Mouse (Mus musculus) cerebellum, adult 18-20 months (tissue): ENCODE data around the gene Mpg.
A peak's percentile ranks its signal among the peaks of the same experiment; 100 is the strongest.
"Not testable (repeated sequence)": the region's sequence is repeated elsewhere in the genome, so short reads cannot be mapped to it uniquely, and the experiment has no call there.

Experiments
- DNase-seq, 2 experiments: peaks; one replicate each; pipeline ENCODE4 v3.0.0; 2021

The Mpg gene

DNA sequence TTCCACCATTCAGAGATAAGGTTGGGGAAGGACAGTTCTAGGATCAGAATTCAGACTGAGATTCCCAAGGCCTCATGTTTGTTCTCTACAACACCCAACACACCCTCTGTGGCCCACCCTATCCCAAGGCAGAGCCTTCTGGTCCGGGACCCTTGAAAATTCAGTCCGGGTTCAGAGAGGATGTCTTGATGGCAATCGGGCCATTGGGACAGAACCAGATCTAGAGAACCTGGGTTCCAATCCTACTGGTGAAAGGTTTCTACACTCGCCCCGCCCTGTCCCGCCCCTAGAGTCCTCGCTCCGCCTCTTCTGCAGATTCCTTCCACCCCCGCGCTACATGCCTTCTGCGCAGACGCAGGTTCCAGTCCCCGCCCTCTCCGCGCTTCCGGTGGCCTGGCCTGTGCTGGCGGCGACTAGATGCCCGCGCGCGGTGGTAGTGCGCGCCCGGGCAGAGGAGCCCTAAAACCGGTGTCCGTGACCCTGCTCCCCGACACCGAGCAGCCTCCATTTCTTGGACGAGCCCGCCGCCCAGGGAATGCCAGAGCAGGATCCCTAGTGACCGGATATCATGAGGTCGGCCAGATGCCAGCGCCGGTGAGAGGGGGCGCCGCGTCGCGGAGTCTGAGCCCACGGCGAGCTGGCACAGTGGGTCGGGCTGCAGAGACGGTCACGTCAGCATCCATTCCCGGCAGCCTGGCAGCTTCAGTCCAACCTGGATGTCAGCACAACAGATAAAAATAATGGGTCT is at the start of gene Mpg:
Gene Mpg, plus strand, starts transcription at position 382 of the 748 bp plus-strand sequence.
- DNase-seq = peak; percentile 91 to 92

DNA sequence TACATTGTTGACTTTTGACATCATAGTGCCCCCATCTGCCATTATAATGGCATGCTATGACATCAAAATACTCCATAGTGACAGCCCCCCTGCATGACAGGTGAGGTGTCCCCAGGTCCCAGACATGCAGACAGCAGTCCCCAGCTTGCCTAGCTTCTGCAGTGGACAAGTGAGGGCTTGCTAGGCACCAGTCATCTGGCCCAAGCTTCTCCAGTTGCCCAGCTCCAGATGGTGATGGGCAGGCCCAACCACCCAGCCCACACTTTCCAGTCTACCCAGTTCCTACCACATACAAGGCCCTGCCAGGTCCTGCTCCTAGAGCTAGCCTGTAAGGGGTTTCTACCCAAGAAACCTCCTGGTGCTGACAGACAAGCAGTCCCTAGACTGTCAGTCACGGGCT is 47.8 kb upstream of the Mpg start:
- DNase-seq = no peak

DNA sequence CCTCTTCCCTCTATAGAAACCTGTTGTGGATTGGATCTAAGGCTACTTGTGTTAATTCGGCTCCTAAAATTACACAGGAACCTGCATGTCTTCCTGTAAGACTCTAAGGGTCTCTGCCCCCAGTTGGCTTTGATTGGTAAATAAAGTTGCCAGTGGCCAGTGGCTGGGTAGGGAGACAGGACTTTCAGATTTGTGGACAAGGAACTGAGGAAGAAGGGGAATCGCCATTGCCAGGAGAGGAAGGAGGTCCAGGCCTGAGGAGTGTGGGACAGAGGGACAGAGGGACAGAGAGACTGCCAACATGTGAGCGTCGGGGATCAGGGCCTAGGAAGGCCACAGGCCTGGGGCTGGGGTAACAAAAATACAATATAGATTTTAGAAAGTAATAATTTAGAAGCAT is 45.1 kb upstream of the Mpg start:
- DNase-seq = no peak

DNA sequence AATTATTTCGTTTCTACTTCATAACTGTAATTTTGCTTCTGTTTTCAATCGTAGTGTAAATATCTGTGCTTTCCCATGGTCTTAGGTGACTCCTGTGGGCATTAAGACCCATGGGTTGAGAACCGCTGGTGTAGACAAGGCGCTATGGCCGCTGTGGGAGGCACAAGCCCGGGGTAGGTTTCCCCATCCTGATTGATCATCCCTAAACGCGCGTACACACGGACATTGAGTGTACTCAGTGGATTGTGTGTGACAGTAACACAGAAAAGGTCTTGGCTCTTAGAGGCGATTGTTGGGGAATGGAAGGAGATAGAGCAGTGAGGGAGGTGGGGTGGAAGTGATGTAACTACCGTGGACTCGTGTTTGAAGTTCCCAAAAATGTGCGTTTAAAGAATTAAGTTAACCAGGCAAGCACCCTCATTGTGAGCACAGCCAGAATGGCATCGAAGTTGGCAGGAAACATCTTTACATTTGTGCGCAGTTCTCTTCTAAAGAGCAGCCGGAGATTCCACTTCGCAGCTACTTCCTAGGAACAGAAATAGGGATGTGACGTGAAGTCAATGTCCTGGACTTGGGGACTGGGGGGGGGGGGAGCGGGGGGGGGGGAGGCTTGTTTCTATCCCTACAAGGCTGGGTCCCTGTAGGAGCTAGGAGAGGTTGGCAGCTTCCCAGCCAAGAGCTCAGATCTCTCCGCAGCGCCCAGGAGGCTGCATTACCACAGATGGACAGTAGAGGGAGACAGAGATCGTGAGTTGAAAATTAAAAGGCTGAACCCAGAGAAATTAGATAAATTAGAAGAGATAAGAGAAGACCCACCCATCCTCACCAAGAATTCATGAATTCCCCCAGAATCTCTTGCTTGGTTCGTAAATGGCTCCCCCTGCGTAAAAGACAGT is 44.1 kb upstream of the Mpg start:
- DNase-seq = peak; percentile 84 to 93

DNA sequence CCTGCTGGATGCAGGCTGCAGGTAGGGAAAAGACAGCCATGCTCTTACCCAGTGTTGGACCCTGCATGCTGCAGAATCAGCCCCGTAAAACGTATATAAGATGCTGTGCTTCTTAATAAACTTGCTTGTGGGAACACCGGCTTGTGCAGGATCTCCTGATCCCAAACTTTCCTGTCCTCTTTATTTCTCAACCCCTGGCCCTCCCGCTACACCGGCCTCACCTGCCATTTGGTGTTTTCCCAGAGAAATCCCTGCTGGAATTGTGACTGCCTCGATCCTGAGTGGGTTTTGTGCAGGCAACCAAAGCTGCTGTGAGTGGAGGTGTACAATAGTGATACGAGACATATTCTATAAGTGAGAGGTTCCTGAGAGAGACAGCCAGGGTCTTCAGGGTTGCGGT is 41.8 kb upstream of the Mpg start:
- DNase-seq = no peak

DNA sequence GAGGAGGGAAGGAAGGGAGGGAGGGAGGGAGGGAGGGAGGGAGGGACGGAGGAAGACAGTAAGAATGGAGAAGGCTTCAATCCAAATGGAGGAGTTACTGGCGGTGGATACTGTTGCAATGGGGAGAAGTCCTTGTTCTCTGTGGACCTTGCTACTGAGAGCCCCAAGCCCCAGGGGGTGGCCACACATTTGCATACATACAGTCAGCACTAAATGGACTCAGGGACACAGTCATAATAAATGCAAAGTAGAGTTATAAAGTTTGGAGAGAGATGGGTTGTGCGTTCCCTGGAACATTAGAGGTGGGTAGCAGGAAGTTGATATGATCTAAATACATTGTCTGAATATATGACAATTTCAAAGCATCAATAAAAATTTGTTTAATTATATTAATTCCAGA is 40.3 kb upstream of the Mpg start:
- no peak for DNase-seq

DNA sequence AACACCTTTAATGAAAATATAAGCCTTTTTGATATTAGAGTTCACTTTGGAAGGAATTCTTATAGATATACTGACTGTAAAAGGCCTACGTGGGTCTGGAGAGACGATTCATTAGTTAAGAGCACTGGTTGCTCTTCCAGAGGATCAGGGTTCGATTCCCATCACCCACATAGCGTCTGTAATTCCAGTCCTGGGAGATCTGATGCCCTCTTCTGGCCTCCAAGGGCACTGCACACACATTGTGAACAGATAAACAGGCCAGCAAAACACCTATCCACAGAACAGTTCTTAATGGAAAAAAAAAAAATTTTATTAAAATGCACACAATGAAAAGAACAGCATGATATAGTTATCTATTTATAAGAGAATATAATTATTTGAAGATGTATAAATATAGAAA is 39.0 kb upstream of the Mpg start:
- DNase-seq = no peak

DNA sequence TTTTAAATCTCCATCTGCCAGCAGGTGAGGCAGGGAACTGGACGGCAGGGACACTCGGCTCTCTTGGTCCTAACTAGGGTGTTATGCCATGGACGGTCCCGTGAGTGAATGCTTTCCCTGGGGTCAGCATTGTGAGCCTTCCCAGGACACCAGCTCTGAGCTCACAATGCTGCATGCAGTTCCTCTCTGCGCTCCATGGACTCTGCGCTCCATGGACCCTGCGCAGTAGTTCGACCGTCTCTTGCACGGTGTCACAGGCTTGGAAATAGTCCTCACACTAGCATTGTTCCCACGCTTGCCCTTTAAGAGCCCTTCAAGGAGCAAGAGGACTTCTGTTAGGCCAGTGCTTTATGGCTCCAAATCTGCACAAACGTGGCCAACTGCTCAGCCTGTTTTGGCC is 37.4 kb upstream of the Mpg start:
- no peak for DNase-seq

DNA sequence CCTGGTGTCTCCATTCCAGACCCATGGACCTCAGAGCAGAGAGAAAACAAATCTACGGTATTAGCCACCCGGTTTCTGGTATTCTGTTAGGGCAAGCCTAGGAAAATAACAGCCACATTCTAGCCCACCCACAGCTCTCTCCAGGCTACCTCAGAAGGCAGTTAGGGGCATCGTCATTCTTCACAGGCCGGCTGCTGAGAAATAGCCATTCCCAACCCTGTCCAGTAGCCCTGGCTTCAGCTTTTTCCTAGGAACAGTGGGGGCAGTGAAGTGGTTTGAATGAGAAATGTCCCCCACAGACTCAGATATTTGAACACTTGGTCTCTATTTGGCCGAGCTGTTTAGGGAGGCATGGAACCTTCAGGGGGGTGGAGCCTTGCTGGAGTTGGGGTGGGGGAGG is 36.9 kb upstream of the Mpg start:
- DNase-seq = no peak

DNA sequence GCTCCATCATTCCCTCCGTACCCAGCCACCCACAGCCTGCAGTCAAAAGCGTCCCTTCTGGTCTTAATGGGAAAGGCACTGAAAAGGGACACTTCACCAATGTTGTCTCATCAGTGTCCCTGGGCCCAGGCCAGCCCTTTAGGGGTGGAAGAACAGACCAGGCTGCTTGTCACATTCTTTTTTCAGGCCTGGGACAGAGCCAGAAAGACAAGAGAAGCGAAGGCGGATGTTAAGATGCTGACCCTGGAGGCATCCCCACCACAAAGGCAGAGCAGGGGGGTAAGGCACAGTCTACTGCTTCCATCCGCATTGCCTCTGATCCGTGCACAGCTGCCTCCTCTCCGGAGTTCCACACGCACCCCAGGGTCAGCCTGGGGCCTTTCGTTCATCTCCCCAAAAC is 36.2 kb upstream of the Mpg start:
- DNase-seq = no peak

DNA sequence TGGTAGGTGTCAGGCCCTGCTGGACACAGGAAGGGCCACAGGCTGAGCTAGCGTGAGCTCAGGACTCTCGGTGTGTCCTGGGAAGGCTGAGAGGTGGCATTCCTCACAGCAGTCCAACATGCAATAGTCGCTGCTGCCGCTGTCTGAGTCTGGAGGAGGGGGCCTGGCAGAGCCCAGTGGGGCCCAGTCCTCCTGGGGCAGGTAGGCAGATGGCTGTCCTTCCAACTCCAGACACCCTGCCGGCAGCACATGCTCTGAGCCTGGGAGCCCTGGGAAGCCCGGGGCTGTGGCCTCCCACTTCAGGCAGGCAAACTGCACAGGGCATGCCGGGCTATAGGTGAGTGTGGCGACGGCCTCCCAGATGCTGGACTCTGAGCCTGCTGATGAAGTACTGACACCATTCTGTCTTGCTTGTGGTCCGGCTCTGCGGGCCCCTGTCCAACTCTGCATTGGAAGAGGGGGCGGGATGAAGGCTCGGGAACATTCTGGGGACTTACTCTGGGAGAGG is 35.6 kb upstream of the Mpg start:
- peak; percentile 21 to 41 for DNase-seq

DNA sequence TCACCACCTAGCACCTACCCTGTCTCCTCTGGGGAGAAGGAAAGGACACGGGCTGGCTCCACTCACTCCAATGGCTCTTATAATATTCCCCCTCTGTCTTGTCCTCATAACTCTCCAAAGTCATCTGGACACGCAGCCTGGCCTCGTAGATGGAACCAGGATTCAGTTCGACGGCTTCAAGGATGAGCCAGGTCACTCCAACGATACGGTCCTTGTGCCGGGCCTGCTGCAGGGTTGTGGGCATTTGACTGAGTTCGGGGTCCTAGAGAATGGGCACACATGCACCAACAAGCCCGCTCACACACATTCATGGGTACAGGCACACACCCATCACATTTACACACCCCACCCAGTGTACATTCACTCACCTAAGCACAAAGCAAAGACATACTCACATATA is 33.1 kb upstream of the Mpg start:
- no peak for DNase-seq

DNA sequence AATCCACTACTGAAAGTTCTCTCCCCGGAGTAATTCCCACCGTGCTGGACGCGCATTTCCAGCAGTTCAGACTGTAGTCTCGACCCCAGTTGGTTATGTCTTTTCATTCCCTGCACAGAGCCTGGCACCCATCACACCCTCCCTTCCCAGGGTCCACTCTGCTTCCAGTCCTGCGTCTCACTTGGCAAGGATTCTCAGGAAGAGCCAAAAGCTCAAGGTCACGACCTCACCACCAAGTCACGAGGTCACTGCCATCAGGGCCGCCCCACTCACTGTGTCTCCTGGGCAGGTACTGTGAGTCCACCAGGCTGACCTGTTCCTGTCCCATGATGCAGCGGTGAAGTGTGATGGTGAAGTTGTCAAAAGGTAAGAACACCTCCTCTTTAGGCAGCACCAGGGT is 32.2 kb upstream of the Mpg start:
- DNase-seq = no peak

DNA sequence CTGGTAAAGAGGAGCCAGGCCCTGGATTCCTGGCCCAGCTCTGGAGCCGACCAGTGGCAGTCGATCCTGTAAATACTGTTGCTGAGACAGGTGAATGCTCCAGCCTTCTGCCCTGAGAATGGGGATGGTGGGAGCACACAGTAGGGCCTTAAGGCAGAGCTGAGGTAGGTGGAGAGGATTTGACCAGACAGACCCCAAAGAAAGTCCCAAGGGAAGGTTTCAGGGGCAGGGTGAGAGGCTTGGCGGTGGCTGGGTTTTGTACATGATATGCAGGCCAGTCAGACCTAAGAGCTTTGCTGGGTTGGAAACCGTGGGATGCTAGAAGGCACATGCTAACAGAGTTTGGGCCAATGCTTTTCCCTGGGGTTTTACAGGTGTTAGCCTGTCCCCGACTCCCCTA is 31.7 kb upstream of the Mpg start:
- DNase-seq = no peak

DNA sequence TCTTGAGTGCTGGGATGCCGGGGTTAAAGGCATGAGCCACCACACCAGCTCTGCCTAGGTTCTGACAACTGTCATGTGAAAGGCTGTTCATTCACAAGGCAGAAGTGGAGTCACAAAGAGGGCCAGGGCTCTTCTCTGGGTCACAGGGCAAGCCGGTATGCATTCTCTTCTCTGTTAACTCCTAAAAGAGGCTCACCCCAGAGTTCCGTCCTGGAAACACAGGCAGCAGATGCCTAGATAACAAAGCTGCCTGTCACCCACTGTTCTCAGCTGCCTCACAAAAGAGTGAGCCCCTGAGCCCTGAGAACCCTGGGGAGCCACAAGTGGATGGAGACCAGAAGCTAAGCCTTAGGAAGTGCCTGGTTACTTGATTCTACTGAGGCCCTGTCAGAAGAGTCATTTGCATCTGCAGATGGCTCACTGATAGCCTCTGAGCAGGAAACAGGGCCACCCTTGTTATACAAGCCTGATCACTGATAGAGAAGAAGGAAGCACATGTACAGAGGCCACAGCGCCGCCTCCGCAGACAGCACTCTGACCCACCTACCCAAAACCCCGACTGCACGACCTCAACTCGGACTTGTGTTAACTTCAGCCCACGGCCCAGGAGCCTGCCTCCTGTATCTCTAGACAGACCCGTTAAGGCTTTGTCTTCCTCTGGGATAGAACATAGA is 30.3 kb upstream of the Mpg start:
- DNase-seq = no peak

DNA sequence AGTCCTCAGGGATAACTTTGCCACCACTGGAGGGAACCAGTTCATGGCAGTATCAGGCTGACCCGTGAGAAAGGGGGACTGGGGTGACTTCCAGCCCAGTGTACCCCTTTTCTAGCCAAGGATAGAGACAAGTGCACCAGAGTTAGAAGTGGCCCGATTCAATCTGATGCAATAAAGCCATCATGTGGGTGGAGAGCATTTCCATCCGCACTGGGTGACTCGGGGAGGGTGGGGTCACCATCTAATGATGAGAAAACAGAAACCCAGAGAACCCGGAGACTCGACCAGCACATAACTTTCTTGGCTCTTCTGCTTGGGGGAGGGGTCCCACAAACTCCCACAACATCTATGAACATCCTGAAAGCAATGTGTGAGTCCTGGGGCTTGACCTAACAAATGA is 29.6 kb upstream of the Mpg start:
- DNase-seq = no peak

DNA sequence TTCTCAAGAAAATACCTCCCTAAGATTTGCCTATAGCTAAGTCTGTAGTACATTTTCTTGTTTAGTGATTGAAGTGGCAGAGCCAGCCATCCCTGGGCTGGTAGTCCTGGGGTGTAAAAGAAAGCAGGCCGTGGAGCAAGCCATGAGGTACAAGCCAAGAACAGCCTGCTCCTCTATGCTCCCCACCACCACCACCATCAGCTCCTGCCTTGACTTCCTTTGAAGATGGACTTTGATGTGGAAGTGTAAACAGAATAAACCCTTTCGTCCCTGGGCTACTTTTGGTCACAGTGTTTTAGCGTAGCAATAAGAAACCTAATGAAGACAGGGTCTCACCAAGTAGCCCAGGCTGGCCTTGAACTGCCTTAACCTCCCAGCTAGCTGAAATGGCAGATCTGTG is 28.5 kb upstream of the Mpg start:
- no peak for DNase-seq

DNA sequence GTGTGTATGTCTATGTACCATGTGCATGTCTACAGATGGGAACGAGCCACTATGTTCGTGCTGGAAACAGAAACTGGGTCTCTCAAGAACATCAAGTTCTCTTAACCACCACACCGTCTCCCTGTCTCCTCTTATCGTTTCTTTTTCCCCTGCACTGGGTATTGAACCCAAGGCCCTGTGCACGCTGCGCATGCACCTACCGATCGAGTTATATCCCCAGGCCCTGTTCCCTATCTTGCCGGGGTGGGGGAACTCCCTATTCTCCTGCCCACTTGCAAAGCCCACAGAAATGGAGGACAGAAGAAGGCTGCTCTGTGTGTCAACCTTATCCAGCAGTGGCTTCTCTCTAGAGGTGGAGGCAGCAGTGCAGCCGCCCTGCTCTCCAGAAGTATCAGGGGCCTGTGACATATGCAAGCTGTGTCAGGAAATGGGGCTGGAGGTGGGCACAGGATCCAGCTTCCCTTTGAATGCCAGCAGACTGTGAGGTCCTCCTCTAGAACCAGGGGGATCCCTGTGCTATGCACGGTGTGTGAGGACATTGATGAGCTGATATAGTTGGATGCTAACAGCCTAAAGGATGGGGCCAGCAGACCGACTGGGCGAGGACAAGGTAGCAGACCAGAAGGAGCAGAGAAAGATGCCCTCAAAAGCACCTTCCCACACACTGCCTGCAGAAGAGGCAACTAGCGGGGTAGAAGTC is 27.9 kb upstream of the Mpg start:
- DNase-seq = no peak

DNA sequence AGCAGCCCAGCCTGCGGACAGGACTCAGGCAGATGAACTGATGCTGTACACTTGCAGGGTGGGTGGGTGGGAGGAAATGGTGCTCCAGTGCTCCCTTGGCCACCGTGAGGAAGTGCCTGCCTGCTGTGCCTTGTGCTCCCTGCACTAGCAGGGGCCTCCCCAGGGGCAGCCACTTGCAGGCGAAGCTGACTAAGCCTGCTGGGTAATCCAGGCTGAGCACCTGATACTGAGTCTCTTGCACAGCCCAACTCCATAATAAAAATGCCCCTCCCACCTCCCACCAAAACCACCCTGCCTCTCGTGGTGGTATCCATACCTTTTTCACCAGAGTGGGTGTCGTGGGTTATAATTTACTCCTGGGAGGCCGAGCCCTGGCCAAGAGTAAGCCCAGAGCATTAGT is 27.1 kb upstream of the Mpg start:
- no peak for DNase-seq

DNA sequence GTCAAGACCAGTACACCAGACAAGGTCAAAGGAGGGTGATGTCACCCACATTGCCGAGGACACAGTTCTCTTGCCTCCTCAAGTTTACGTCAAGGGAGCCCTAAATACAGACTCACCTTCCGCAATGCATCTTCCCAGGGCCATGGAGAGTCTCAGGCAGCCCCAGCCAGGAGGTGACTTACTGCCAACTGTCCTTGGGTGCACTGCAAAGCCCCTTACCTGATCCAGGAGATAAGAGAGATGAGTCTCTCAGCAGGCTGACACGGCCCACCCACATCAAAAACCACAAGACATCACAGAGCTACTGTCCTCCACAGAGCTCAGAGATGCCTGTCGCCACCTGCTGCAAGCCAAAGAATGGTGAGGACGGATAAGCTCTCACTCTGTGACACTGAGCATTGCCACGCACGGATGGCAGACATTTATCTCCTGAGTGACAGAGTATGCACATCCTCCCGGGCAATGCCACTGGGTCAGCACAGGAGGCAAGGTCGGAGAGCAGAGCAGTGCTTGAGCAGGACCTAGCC is 26.2 kb upstream of the Mpg start, which contains the start of gene Il9r:
Gene Il9r, minus strand, starts transcription at position 205 of the 527 bp plus-strand sequence.
- no peak for DNase-seq

DNA sequence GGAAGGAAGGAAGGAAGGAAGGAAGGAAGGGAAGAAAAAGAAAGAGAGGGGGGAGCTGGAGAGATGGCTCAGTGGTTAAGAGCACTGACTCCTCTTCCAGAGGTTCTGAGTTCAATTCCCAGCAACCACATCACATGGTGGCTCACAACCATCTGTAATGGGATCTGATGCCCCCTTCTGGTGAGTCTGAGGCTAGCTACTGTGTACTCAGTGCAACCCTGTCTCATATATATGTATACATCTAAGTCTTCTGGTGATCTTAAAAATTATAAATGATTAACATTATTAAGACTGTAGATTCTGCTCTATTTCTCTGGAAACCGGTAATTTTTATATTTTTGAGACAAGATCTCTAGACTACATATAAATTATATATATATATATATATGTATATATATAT is 25.3 kb upstream of the Mpg start:
- not testable (repeated sequence) for DNase-seq

DNA sequence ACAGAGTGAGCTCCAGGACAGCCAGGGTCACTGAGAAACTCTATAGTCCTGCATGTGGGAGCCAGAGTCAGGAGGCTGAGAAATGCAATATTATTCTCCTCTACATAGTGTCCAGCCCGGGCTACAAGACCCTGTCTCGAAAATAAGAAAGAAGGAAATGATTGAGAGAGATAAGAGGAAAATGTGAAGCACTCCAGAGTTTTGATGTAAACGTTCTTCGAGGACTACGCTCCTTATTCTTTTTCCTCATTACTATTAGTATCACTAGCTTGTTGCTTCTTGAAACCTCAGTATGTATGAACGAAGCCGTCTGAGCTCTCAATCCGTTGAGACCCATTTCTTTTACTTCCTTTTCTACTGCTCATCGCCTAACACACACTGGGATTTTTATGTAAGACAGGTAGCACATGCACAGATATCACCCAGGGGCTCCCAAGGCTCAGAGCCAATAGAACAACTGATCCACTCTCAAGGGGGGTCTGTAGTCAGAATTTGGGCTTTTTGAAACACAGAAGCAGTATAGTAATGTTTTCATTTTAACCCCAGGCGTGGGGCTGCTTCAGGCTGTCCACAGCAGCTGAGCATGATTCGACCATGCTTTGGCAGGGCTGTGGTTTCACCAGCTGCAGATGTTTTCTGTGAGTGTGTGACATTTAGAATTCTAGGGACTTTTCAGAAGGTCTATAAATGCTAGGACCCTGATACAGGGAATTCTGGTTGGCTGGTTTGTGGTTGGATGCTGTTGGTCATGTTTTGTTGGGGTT is 24.2 kb upstream of the Mpg start:
- peak in 1 of 2 experiments; percentile 0 for DNase-seq
